In genomic region chr6:137747174-137747928, GRCm38 (mm10) we compare ENCODE assay signal across 8 mouse cellular contexts. TPM values are rescaled to one million over a fixed set of nuclear protein-coding genes. Genes with fewer than 3 reads are reported as not detected.
DNase-seq lines count a peak whose midpoint lies in the region; ATAC-seq and TF ChIP-seq lines count a peak whose summit lies in the region.

No protein-coding gene starts in this region.

- H3K9ac ChIP-seq in heart, adult 2 months (ENCODE audit: low read depth, low read length), result no peak overlapping the region
- H3K9ac ChIP-seq in stomach, postnatal 0 days (ENCODE audit: low read length), result no peak overlapping the region

- no peak for TF ChIP-seq EP300 in heart, adult 2 months (IDR thresholded peaks at IDR 0.05; ENCODE audit: insufficient read depth, low read depth, low read length)
- no peak for TF ChIP-seq EP300 in stomach, postnatal 0 days (optimal IDR thresholded peaks at IDR 0.05)

- no peak for DNase-seq in heart, adult 2 months
- no peak for DNase-seq in heart, adult 11 months
- DNase-seq in thymus, postnatal 4 days, result peak; percentile 26
- DNase-seq in thymus, postnatal 36 days, result no peak
- peak; percentile 48 for DNase-seq in stomach, postnatal 0 days (ENCODE audit: low spot score)
- DNase-seq in ovary, postnatal 36 days (ENCODE audit: low spot score), result no peak
- DNase-seq in right cerebral cortex, adult 18-20 months, result no peak

- 65% methylated on average over 5 of the region's 5 CpGs for WGBS in heart, adult 2 months
- WGBS in stomach, postnatal 0 days, result 66% methylated on average over 5 of the region's 5 CpGs

- no peak for TF ChIP-seq POLR2A in heart, adult 2 months (IDR thresholded peaks at IDR 0.05; ENCODE audit: insufficient read depth, low read depth, low read length)

- no peaks in the 10 kb centered on the region for H3K9me3 ChIP-seq in stomach, postnatal 0 days (ENCODE audit: control insufficient read depth, low read length)

- H3K36me3 ChIP-seq in heart, adult 2 months (ENCODE audit: control insufficient read depth, insufficient read depth, low read length), result peaks cover 5% of the 10 kb centered on the region; the same call in 1 of the 2 replicates
- peaks cover 25% of the 10 kb centered on the region for H3K36me3 ChIP-seq in stomach, postnatal 0 days (ENCODE audit: control insufficient read depth, insufficient read depth, low read length)

- H3K27me3 ChIP-seq in heart, adult 2 months (ENCODE audit: control insufficient read depth, insufficient read depth, low read length), result no peaks in the 10 kb centered on the region
- H3K27me3 ChIP-seq in stomach, postnatal 0 days (ENCODE audit: control insufficient read depth, insufficient read depth, low read length), result no peaks in the 10 kb centered on the region

- peak; percentile 68 for ATAC-seq in inflammation-experienced regulatory T-cells, adult 6 months
- ATAC-seq in stomach, postnatal 0 days (ENCODE audit: low FRiP score, low TSS enrichment), result peak; percentile 63; the same call in 1 of the 2 replicates

- H3K79me2 ChIP-seq in heart, adult 2 months (replicated peaks; ENCODE audit: control insufficient read depth, insufficient read depth, low read length), result no peaks in the 10 kb centered on the region

- no peaks in the 10 kb centered on the region for H3K4me1 ChIP-seq in heart, adult 2 months (ENCODE audit: control insufficient read depth, insufficient read depth, low read length)
- no peaks in the 10 kb centered on the region for H3K4me1 ChIP-seq in stomach, postnatal 0 days (replicated peaks; ENCODE audit: control insufficient read depth, insufficient read depth)

- no peak overlapping the region for H3K27ac ChIP-seq in heart, adult 2 months
- H3K27ac ChIP-seq in stomach, postnatal 0 days (replicated peaks), result no peak overlapping the region

- intact Hi-C loops in heart, adult 2 months (cut with DNase I), result no loop called here

- no peak overlapping the region for H3K4me2 ChIP-seq in stomach, postnatal 0 days (replicated peaks; ENCODE audit: low read depth)

- H3K4me3 ChIP-seq in heart, adult 2 months, result no peak overlapping the region
- no peak overlapping the region for H3K4me3 ChIP-seq in stomach, postnatal 0 days (ENCODE audit: low read depth, low read length)

- peak; percentile 74 for TF ChIP-seq CTCF in heart, adult 2 months (IDR thresholded peaks at IDR 0.05)
- TF ChIP-seq CTCF in stomach, postnatal 0 days (IDR thresholded peaks at IDR 0.05; ENCODE audit: low read depth), result peak; percentile 75

RNA-seq across cellular contexts. Expression of gene Dera, which starts 7.0 kb away (rescaled TPM):
- 1 to 10 TPM; 4.1 to 4.6 TPM for total RNA-seq in heart, adult 2 months (2021)
- polyA plus RNA-seq in heart, adult 2 months (2012; rRNA removed), result 3.0 and 3.8 TPM in 2 replicates
- polyA plus RNA-seq in inflammation-experienced regulatory T-cells, adult 6 months (2017; shearing (Covaris generic)), result 100 to 1,000 TPM in 1 of 3 experiments, 10 to 100 TPM in 2; 77.2 to 126 (median 80.3) TPM
- polyA plus RNA-seq in stomach, postnatal 0 days (2015; fragmentation: Nextera tagmentation; extraction: Ambion mirVana), result 47.1 and 49.4 TPM in 2 replicates

RNA-seq across cellular contexts. Expression of gene Strap, which starts 12.5 kb away (rescaled TPM):
- 10 to 100 TPM; 81.6 to 86.5 TPM for total RNA-seq in heart, adult 2 months (2021)
- polyA plus RNA-seq in heart, adult 2 months (2012; rRNA removed), result 26.3 and 46.6 TPM in 2 replicates
- polyA plus RNA-seq in inflammation-experienced regulatory T-cells, adult 6 months (2017; shearing (Covaris generic)), result 10 to 100 TPM; 24.1 to 48.2 (median 29.5) TPM
- polyA plus RNA-seq in stomach, postnatal 0 days (2015; fragmentation: Nextera tagmentation; extraction: Ambion mirVana), result 74.9 and 77.7 TPM in 2 replicates

Comparison
In these comparisons a context has a peak if more than half of its experiments do, and no peak if none do; other contexts are left out.
1. DNase-seq: peak in thymus, postnatal 4 days (single experiment) and stomach, postnatal 0 days (single experiment); none in heart, adult 2 months (0 of 2), heart, adult 11 months (single experiment), thymus, postnatal 36 days (0 of 2), ovary, postnatal 36 days (single experiment) and right cerebral cortex, adult 18-20 months (single experiment).